Mouse (Mus musculus) layer of hippocampus, postnatal 36 days (tissue): ENCODE data around the gene Ephb6. TPM values are rescaled to one million over a fixed set of nuclear protein-coding genes. Genes with fewer than 3 reads are reported as not detected.
"Not testable (repeated sequence)": the region's sequence is repeated elsewhere in the genome, so short reads cannot be mapped to it uniquely, and the experiment has no call there.

Source experiments
- DNase-seq, 2 experiments: peaks; one replicate each; pipeline ENCODE4 v3.0.0; 2022
- total RNA-seq, 2 experiments: library from RNA; stranded (reverse); gene quantifications; 2 replicates each; pipeline ENCODE4 v1.2.3; 2021

The Ephb6 gene
- total RNA-seq = 10 to 100 TPM; 67.7 to 71.2 TPM

GRCm38 (mm10) chr6:41605061-41605793, at the start of gene Ephb6:
Gene Ephb6 (plus strand): TSS chr6:41605482.
- DNase-seq = peak; percentile 60 to 72

- DNase-seq = no peak
Observed at GRCm38 (mm10) chr6:41556389-41556788, 48.9 kb upstream of the Ephb6 start.

GRCm38 (mm10) chr6:41557468-41557867, 47.8 kb upstream of the Ephb6 start:
- no peak for DNase-seq

- no peak for DNase-seq
Observed at GRCm38 (mm10) chr6:41558271-41558670, 47.0 kb upstream of the Ephb6 start.

DNA sequence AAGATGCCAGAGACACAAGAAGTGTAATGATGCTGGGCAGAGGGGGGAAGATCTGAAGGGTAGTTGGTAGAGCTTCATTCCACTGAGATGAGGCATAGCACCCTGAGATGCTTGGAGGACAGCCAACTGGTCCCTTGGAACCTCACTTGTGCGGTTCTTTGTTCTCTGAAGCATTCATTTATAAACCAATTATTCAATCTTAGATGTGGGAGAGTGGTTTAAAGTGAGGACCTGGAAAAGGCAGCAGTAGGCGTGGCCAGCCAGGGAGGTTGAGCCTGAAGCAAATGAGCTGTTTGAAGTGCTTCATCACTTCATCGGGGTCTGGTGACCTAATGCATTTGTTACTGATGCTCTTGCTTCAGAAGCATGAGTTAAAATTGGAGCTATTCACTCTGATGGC, 46.0 kb upstream of the Ephb6 start:
- no peak for DNase-seq

DNA sequence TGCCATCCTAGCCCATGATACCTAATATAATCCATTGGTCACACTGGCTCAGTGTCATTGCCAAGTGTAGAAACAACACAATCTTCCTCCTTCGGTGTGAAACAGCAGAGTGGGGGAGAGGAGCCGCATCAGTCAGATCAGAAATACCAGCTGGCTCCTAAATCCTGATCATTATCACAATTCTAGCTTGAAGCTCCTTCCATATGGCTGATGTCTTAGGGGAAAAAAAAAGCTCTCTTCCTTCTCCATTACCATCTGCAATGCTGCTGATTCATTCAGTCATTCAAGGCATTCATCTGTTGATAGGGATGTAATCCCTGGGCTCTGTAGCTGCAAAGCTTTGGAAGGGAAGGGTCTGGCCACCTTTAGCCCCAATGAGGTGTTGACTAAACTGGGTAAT, 45.0 kb upstream of the Ephb6 start:
- DNase-seq = peak in 1 of 2 experiments; percentile 26

- no peak for DNase-seq
Observed at GRCm38 (mm10) chr6:41562598-41562997, 42.7 kb upstream of the Ephb6 start.

DNA sequence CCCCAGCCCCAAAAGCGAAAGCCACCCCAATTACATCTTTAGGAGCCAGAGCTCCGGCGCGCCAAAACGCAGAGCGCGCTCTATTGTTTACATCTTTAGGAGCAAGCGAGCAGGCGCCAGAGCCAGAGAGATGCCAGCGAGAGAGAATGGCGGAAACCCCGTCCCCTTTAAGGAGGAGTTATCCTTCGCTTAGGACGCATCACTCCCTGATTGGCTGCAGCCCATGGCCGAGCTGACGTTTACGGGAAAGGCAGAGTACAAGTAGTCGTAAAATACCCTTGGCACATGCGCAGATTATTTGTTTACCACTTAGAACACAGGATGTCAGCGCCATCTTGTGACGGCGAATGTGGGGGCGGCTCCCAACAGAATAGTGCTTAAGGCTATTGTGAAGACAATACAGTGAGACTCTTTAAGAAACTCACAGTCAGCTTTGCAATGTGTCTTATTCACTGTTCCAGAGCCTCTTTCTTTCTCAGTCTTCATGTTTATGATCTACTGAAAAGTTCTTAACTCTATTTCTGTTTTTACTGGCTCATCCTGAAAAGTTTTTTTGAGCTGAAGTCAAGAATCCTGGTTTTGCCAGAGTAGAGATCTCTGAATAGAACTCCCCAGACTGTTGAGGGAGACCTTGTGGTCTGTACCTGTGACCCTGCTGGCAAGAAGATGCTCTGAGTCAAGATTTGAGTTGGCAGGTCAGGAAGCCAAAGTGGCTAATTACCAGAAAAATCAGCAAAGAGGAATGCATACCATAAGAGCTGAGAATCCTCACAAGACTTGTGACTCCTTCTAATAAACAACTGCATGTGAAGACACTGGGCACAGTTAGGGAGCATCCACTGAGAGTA, 42.0 kb upstream of the Ephb6 start:
- not testable (repeated sequence) for DNase-seq

DNA sequence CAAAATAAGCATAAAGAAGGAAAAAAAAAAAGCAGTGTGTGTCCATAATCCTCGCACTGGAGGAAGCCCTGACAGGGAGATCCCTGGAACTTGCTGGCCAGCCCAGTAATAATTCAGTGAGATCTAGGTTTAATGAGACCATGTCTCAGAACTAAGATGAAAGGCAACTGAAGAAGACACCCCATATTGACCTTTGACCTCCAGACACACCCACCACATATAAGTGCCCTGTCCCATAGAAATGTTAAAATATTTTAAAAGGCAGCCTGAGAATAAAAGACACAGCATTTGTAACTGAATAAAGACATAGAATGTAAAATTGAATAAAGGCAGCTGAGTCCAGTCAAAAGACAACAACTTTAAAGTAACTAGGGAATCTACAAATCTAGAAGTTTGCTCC, 40.0 kb upstream of the Ephb6 start:
- DNase-seq = no peak

GRCm38 (mm10) chr6:41566965-41567364, 38.3 kb upstream of the Ephb6 start:
- no peak for DNase-seq

- DNase-seq = no peak
Observed at GRCm38 (mm10) chr6:41569078-41569477, 36.2 kb upstream of the Ephb6 start.

GRCm38 (mm10) chr6:41576526-41577097, 28.7 kb upstream of the Ephb6 start:
- no peak for DNase-seq

DNA sequence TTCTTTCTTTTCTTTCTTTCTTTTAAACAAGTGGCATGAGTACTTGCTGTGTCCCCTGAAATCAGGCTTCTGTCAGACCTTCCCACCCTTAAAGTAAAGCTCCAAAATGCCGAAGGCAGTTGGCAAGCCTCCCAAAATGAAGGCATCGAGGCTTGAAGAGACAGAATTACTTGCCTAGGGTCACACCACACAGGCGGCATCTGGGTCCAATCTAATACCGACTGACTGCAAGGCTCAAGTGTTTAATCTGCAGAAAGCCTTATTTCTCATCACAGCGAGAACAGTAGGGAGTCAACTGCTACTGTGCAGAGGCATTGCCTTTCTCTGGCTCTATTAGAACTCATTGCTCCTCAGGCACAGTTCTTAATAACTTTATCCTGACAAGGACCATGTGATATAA, 28.0 kb upstream of the Ephb6 start:
- no peak for DNase-seq

- DNase-seq = no peak
Observed at GRCm38 (mm10) chr6:41581295-41581694, 24.0 kb upstream of the Ephb6 start.

DNA sequence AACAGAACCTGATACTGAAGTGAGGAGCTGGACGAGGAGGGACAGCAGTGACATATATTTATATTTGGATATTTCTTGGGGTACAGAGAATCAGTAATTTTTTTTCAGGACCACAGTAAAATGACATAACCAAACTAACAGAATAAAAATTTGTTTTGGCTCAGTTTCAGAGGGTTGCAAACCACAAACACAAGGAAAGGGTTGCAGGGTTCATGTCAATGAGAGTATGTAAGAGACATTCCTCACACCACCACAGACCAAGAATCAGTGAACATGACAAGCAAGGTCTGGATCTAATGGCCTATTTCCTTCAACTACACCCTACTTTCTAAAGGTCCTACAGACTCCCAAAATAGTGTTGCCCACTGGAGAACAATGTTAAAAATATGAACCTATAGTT, 23.1 kb upstream of the Ephb6 start:
- DNase-seq = no peak

- peak; percentile 40 to 49 for DNase-seq
Observed at GRCm38 (mm10) chr6:41604401-41605050, 756 bp upstream of the Ephb6 start.

DNA sequence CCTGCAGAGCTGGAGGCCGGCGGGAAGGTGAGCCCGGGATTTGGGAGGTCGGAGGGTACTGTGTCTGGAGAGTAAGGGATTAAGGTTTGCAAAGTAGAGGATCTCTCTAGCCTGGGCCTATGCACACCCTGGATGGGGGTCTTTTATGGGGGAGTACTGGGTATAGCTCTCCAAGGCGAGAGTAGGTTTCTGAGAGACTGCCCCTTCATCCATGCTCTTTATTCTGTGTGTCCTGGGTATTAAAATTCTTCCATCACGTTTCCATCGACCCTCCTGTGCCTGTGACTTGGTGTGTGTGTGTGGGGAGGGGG, 467 bp downstream of the Ephb6 start:
- DNase-seq = no peak

GRCm38 (mm10) chr6:41606214-41606613, 932 bp downstream of the Ephb6 start:
- DNase-seq = peak; percentile 54 to 56

GRCm38 (mm10) chr6:41607637-41608036, 2.4 kb downstream of the Ephb6 start:
- no peak for DNase-seq

- DNase-seq = no peak
Observed at GRCm38 (mm10) chr6:41620173-41620798, 15.0 kb downstream of the Ephb6 start.

DNA sequence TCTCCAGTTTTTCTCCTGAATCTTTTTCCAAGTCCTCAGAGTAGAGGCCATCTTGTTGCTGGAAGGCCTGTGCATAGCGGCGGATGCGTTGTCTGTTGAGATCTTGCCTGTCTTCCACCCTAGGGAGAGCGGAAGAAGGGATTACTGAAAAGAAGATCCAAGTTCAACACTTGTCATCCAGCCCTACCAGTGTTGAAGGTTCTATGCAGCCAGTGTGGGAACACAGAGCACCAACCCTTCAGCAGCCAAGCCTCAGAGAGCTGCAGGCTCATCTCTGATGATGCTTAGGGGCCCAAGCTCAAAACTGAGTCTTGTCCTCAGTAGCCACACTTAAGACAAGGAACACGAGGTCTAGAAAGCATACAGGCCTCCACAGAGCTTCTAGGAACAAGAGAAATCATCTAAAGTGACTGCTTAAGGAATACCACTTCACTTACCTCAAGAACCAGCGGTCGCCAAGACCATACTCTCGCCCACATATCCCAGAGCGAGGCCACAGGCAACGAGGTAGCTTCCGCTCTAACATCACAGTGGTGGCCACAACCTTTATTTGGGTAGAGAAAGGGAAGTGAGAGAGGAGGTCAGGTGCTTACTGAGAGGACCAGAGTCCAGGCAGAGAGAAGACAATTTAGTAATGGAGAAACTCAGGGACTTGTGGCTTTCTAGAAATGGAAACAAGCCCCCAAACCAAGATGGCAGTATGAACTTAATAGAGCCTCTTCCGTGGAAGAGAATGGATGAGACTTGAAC, 16.1 kb downstream of the Ephb6 start:
- no peak for DNase-seq

GRCm38 (mm10) chr6:41622661-41623060, 17.4 kb downstream of the Ephb6 start:
- DNase-seq = no peak
